Mouse (Mus musculus): Measurements from ENCODE around the gene Cldnd2. TPM values are rescaled to one million over a fixed set of nuclear protein-coding genes. Genes with fewer than 3 reads are reported as not detected.
"Not testable (repeated sequence)": the region's sequence is repeated elsewhere in the genome, so short reads cannot be mapped to it uniquely, and the experiment has no call there.

Gene Cldnd2
- polyA plus RNA-seq, 1 experiment: not detected

GRCm38 (mm10) chr7:43408131-43408553, 32.4 kb upstream of the Cldnd2 start, which contains the start of gene Siglecg:
Siglecg (plus strand) TSS chr7:43408204.
- H3K4me3 ChIP-seq (ENCODE audit: insufficient read depth, poor library complexity, severe bottlenecking): no peak within 1 kb of the TSS
- no peak within 1 kb of the TSS for H3ac ChIP-seq (ENCODE audit: control insufficient read depth, insufficient read length, low read depth)
- no peaks in the 10 kb centered on the region for H3K27me3 ChIP-seq (ENCODE audit: control insufficient read depth, insufficient read depth, insufficient read length)
- H3K36me3 ChIP-seq (ENCODE audit: control insufficient read depth, insufficient read depth): no peaks in the 10 kb centered on the region
- H3K79me2 ChIP-seq (ENCODE audit: control insufficient read depth, insufficient read depth): no peaks in the 10 kb centered on the region
- H3K79me3 ChIP-seq (ENCODE audit: low read depth): no peaks in the 10 kb centered on the region
- TF ChIP-seq CEBPB (IDR thresholded peaks at IDR 0.05; ENCODE audit: low read depth) (no peak), CTCF (IDR thresholded peaks at IDR 0.05; ENCODE audit: control insufficient read depth, insufficient read depth, insufficient read length) (no peak), MYOG (IDR thresholded peaks at IDR 0.05; ENCODE audit: control insufficient read depth, extremely low read depth, insufficient read length) (no peak), MAX (IDR thresholded peaks at IDR 0.05) (no peak), MYOD1 (IDR thresholded peaks at IDR 0.05; ENCODE audit: control insufficient read depth, insufficient read length, low read depth) (no peak), USF1 (IDR thresholded peaks at IDR 0.05; ENCODE audit: low read depth) (no peak), FOSL1 (IDR thresholded peaks at IDR 0.05; ENCODE audit: insufficient read depth, low read length, poor library complexity, severe bottlenecking) (no peak)

- TF ChIP-seq FOSL1 (IDR thresholded peaks at IDR 0.05; ENCODE audit: insufficient read depth, low read length, poor library complexity, severe bottlenecking) (no peak), CEBPB (IDR thresholded peaks at IDR 0.05; ENCODE audit: low read depth) (no peak), CTCF (IDR thresholded peaks at IDR 0.05; ENCODE audit: control insufficient read depth, insufficient read depth, insufficient read length) (no peak), MAX (IDR thresholded peaks at IDR 0.05) (no peak), MYOG (IDR thresholded peaks at IDR 0.05; ENCODE audit: control insufficient read depth, extremely low read depth, insufficient read length) (no peak), USF1 (IDR thresholded peaks at IDR 0.05; ENCODE audit: low read depth) (no peak), MYOD1 (IDR thresholded peaks at IDR 0.05; ENCODE audit: control insufficient read depth, insufficient read length, low read depth) (no peak)
- Histone ChIP-seq H3K27me3 (ENCODE audit: control insufficient read depth, insufficient read depth, insufficient read length) (no peaks in the 10 kb centered on the region), H3ac (ENCODE audit: control insufficient read depth, insufficient read length, low read depth) (no peak overlapping the region), H3K79me2 (ENCODE audit: control insufficient read depth, insufficient read depth) (no peaks in the 10 kb centered on the region), H3K79me3 (ENCODE audit: low read depth) (no peaks in the 10 kb centered on the region), H3K36me3 (ENCODE audit: control insufficient read depth, insufficient read depth) (no peaks in the 10 kb centered on the region), H3K4me3 (ENCODE audit: insufficient read depth, poor library complexity, severe bottlenecking) (no peak overlapping the region)
Observed at GRCm38 (mm10) chr7:43409084-43409483, 31.5 kb upstream of the Cldnd2 start.

- not testable (repeated sequence) for H3K27me3 ChIP-seq (ENCODE audit: control insufficient read depth, insufficient read depth, insufficient read length); H3ac ChIP-seq (ENCODE audit: control insufficient read depth, insufficient read length, low read depth); H3K79me3 ChIP-seq (ENCODE audit: low read depth); H3K4me3 ChIP-seq (ENCODE audit: insufficient read depth, poor library complexity, severe bottlenecking); H3K79me2 ChIP-seq (ENCODE audit: control insufficient read depth, insufficient read depth); H3K36me3 ChIP-seq (ENCODE audit: control insufficient read depth, insufficient read depth)
Observed at GRCm38 (mm10) chr7:43411724-43412123, 28.9 kb upstream of the Cldnd2 start.

GRCm38 (mm10) chr7:43417298-43417697, 23.3 kb upstream of the Cldnd2 start:
- Histone ChIP-seq H3K4me3 (ENCODE audit: insufficient read depth, poor library complexity, severe bottlenecking) (no peak overlapping the region), H3K79me2 (ENCODE audit: control insufficient read depth, insufficient read depth) (no peaks in the 10 kb centered on the region), H3ac (ENCODE audit: control insufficient read depth, insufficient read length, low read depth) (no peak overlapping the region), H3K27me3 (ENCODE audit: control insufficient read depth, insufficient read depth, insufficient read length) (no peaks in the 10 kb centered on the region), H3K36me3 (ENCODE audit: control insufficient read depth, insufficient read depth) (no peaks in the 10 kb centered on the region), H3K79me3 (ENCODE audit: low read depth) (no peaks in the 10 kb centered on the region)
- TF ChIP-seq USF1 (IDR thresholded peaks at IDR 0.05; ENCODE audit: low read depth): no peak
- no peak for TF ChIP-seq MAX (IDR thresholded peaks at IDR 0.05)
- TF ChIP-seq MYOD1 (IDR thresholded peaks at IDR 0.05; ENCODE audit: control insufficient read depth, insufficient read length, low read depth): no peak
- TF ChIP-seq FOSL1 (IDR thresholded peaks at IDR 0.05; ENCODE audit: insufficient read depth, low read length, poor library complexity, severe bottlenecking): no peak
- TF ChIP-seq CEBPB (IDR thresholded peaks at IDR 0.05; ENCODE audit: low read depth): no peak
- no peak for TF ChIP-seq CTCF (IDR thresholded peaks at IDR 0.05; ENCODE audit: control insufficient read depth, insufficient read depth, insufficient read length)
- TF ChIP-seq MYOG (IDR thresholded peaks at IDR 0.05; ENCODE audit: control insufficient read depth, extremely low read depth, insufficient read length): no peak

GRCm38 (mm10) chr7:43422995-43423617, 17.5 kb upstream of the Cldnd2 start:
- TF ChIP-seq MYOD1 (IDR thresholded peaks at IDR 0.05; ENCODE audit: control insufficient read depth, insufficient read length, low read depth) (no peak), MAX (IDR thresholded peaks at IDR 0.05) (no peak), CTCF (IDR thresholded peaks at IDR 0.05; ENCODE audit: control insufficient read depth, insufficient read depth, insufficient read length) (peak; percentile 90), USF1 (IDR thresholded peaks at IDR 0.05; ENCODE audit: low read depth) (no peak)
- H3K4me3 ChIP-seq (ENCODE audit: insufficient read depth, poor library complexity, severe bottlenecking): no peak overlapping the region
- H3K27me3 ChIP-seq (ENCODE audit: control insufficient read depth, insufficient read depth, insufficient read length): no peaks in the 10 kb centered on the region
- H3K79me3 ChIP-seq (ENCODE audit: low read depth): no peaks in the 10 kb centered on the region
- H3ac ChIP-seq (ENCODE audit: control insufficient read depth, insufficient read length, low read depth): no peak overlapping the region
- no peaks in the 10 kb centered on the region for H3K36me3 ChIP-seq (ENCODE audit: control insufficient read depth, insufficient read depth)
- no peaks in the 10 kb centered on the region for H3K79me2 ChIP-seq (ENCODE audit: control insufficient read depth, insufficient read depth)

GRCm38 (mm10) chr7:43423991-43424625, 16.5 kb upstream of the Cldnd2 start:
- TF ChIP-seq CEBPB (IDR thresholded peaks at IDR 0.05; ENCODE audit: low read depth): no peak
- no peak for TF ChIP-seq MAX (IDR thresholded peaks at IDR 0.05)
- TF ChIP-seq USF1 (IDR thresholded peaks at IDR 0.05; ENCODE audit: low read depth): no peak
- TF ChIP-seq MYOD1 (IDR thresholded peaks at IDR 0.05; ENCODE audit: control insufficient read depth, insufficient read length, low read depth): no peak
- no peak for TF ChIP-seq MYOG (IDR thresholded peaks at IDR 0.05; ENCODE audit: control insufficient read depth, extremely low read depth, insufficient read length)
- no peak for TF ChIP-seq FOSL1 (IDR thresholded peaks at IDR 0.05; ENCODE audit: insufficient read depth, low read length, poor library complexity, severe bottlenecking)
- no peak for TF ChIP-seq CTCF (IDR thresholded peaks at IDR 0.05; ENCODE audit: control insufficient read depth, insufficient read depth, insufficient read length)
- H3K79me3 ChIP-seq (ENCODE audit: low read depth): no peaks in the 10 kb centered on the region
- no peaks in the 10 kb centered on the region for H3K36me3 ChIP-seq (ENCODE audit: control insufficient read depth, insufficient read depth)
- no peaks in the 10 kb centered on the region for H3K79me2 ChIP-seq (ENCODE audit: control insufficient read depth, insufficient read depth)
- no peaks in the 10 kb centered on the region for H3K27me3 ChIP-seq (ENCODE audit: control insufficient read depth, insufficient read depth, insufficient read length)
- H3K4me3 ChIP-seq (ENCODE audit: insufficient read depth, poor library complexity, severe bottlenecking): no peak overlapping the region
- no peak overlapping the region for H3ac ChIP-seq (ENCODE audit: control insufficient read depth, insufficient read length, low read depth)

All from C2C12 (cell line).